23 mouse cellular contexts compared by ENCODE assay signal in the genomic region with DNA sequence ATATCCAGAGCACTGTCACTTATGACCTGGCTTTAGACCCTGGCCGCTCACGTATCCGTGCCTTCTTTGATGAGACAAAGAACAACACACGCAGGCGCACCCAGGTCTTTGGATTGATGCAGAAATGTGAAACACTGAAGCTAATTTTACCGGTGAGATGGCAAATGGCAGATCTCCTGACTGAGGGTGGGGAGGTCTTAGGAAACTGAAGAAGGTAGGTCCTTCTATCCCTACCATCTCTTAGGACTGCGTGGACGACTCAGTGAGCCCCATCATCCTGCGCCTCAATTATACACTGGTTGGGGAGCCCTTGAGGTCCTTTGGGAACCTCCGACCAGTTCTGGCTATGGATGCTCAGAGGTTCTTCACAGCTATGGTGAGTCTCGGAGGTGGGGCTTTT. TPM values are rescaled to one million over a fixed set of nuclear protein-coding genes. Genes with fewer than 3 reads are reported as not detected.
"Had no signal": no experiment of that assay in that cellular context is flagged by ENCODE, and none has a peak within 500 bp of the region (broad histone marks: within the 10 kb centered on the region; RNA-seq: fewer than 3 reads in every experiment).

No protein-coding gene starts in this region.

- ATAC-seq: inflammation-experienced regulatory T-cells, adult 6 months; lung, postnatal 0 days had no signal

- H3K27ac ChIP-seq: kidney, embryonic 15.5 days; left cerebral cortex, adult 2 months; liver, embryonic 13.5 days; stomach, embryonic 15.5 days had no signal

- H3K4me2 ChIP-seq: kidney, embryonic 15.5 days; liver, embryonic 13.5 days; lung, embryonic 14.5 days; midbrain, embryonic 11.5 days; stomach, embryonic 15.5 days had no signal

- H3K9me3 ChIP-seq: kidney, embryonic 15.5 days; liver, embryonic 13.5 days; stomach, embryonic 15.5 days had no signal

- DNase-seq: kidney, adult 11 months; kidney, adult 8-10 months; kidney, postnatal 10 days; kidney, postnatal 36 days; layer of hippocampus, postnatal 36 days; liver, embryonic 13.5 days; lung, embryonic 14.5 days; lung, postnatal 4 days; midbrain, embryonic 14.5 days; thymus, adult 18-20 months; thymus, postnatal 36 days had no signal

- H3K27me3 ChIP-seq: kidney, embryonic 15.5 days; liver, embryonic 13.5 days; stomach, embryonic 15.5 days had no signal

- H3K9ac ChIP-seq: kidney, embryonic 15.5 days; liver, embryonic 13.5 days; lung, embryonic 14.5 days; stomach, embryonic 15.5 days had no signal

- H3K4me1 ChIP-seq: kidney, embryonic 15.5 days; liver, embryonic 13.5 days; stomach, embryonic 15.5 days had no signal

- H3K36me3 ChIP-seq: kidney, embryonic 15.5 days; liver, embryonic 13.5 days; stomach, embryonic 15.5 days had no signal

- H3K4me3 ChIP-seq: kidney, embryonic 15.5 days; left cerebral cortex, adult 2 months; liver, embryonic 13.5 days; stomach, embryonic 15.5 days had no signal

RNA-seq across cellular contexts. Expression of gene Itgax, which starts 17.2 kb away (rescaled TPM):
- polyA plus RNA-seq: limb, embryonic 11.5 days; midbrain, postnatal 0 days; neural tube, embryonic 11.5 days had no signal

RNA-seq across cellular contexts. Expression of gene Itgad, which starts 42.0 kb away (rescaled TPM):
- polyA plus RNA-seq: kidney, embryonic 15.5 days; limb, embryonic 11.5 days; limb, embryonic 14.5 days; liver, embryonic 13.5 days; lung, embryonic 14.5 days; midbrain, embryonic 11.5 days; midbrain, embryonic 14.5 days; midbrain, postnatal 0 days; neural tube, embryonic 11.5 days; neural tube, embryonic 14.5 days; stomach, embryonic 15.5 days had no signal

RNA-seq across cellular contexts. Expression of gene Gm49368, which starts 49.6 kb away (rescaled TPM):
- polyA plus RNA-seq: kidney, embryonic 15.5 days; limb, embryonic 11.5 days; liver, embryonic 13.5 days; lung, embryonic 14.5 days; lung, postnatal 0 days; midbrain, embryonic 11.5 days; midbrain, embryonic 14.5 days; midbrain, postnatal 0 days; neural tube, embryonic 11.5 days; neural tube, embryonic 14.5 days; stomach, embryonic 15.5 days; testis, adult 2 months had no signal
